Mouse (Mus musculus) ES-E14 (cell line): Measurements from ENCODE around the gene Dpf2.

Experiments used
- CHD2 ChIP-seq: IDR thresholded peaks from 2 replicates; pipeline ENCODE4 v1.6.1; 2014; ENCODE audit warnings: mild to moderate bottlenecking, low read depth, low read length, inconsistent platforms
- HCFC1 ChIP-seq: IDR thresholded peaks from 2 replicates; pipeline ENCODE4 v1.6.1; 2012; ENCODE audit warnings: low read length, inconsistent platforms, borderline replicate concordance; ENCODE audit not compliant: insufficient read depth
- MAFK ChIP-seq: IDR thresholded peaks from 2 replicates; pipeline ENCODE4 v1.6.1; 2014; ENCODE audit warnings: mild to moderate bottlenecking, low read depth, low read length, inconsistent platforms; ENCODE audit not compliant: insufficient read depth
- ZC3H11A ChIP-seq: IDR thresholded peaks from 2 replicates; pipeline ENCODE4 v1.6.1; 2012; ENCODE audit warnings: low read depth, mild to moderate bottlenecking, inconsistent platforms, low read length, borderline replicate concordance
- ZNF384 ChIP-seq: IDR thresholded peaks from 2 replicates; pipeline ENCODE4 v1.6.1; 2012; ENCODE audit warnings: low read depth, low read length, inconsistent platforms

- TF ChIP-seq ZC3H11A, result no peak
- TF ChIP-seq CHD2, result no peak
- TF ChIP-seq MAFK, result no peak
- no peak for TF ChIP-seq ZNF384
- no peak for TF ChIP-seq HCFC1
Observed at GRCm38 (mm10) chr19:5937836-5938406, 25.1 kb upstream of the Dpf2 start.
